Comparison of ENCODE assay signal across 21 mouse cellular contexts in genomic region chr10:121829034-121829433, GRCm38 (mm10).
DNase-seq lines count a peak whose midpoint lies in the region; ATAC-seq lines count a peak whose summit lies in the region.
"Had no signal": no experiment of that assay in that cellular context is flagged by ENCODE, and none has a peak within 500 bp of the region (broad histone marks: within the 10 kb centered on the region; RNA-seq: fewer than 3 reads in every experiment).

No protein-coding gene starts in this region.

- intact Hi-C loops in heart, postnatal 14 days (cut with DNase I): no loop called here

- no peak overlapping the region for H3K9ac ChIP-seq in midbrain, embryonic 11.5 days (ENCODE audit: low read length)
- H3K9ac ChIP-seq in midbrain, embryonic 16.5 days (ENCODE audit: low read depth, low read length): no peak overlapping the region
- H3K9ac ChIP-seq in neural tube, embryonic 13.5 days: no peak overlapping the region
- H3K9ac ChIP-seq in neural tube, embryonic 15.5 days (replicated peaks): no peak overlapping the region
- no peak overlapping the region for H3K9ac ChIP-seq in forebrain, embryonic 11.5 days (ENCODE audit: low read length)
- H3K9ac ChIP-seq: embryonic facial prominence, embryonic 12.5 days; forebrain, embryonic 12.5 days; forebrain, postnatal 0 days; heart, embryonic 12.5 days had no signal

- ATAC-seq in midbrain, embryonic 11.5 days (ENCODE audit: low FRiP score): 0 out of 2 replicates have a peak, but pooled peaks have one; percentile 47
- no peak for ATAC-seq in midbrain, embryonic 16.5 days
- ATAC-seq in neural tube, embryonic 13.5 days (ENCODE audit: low read depth): no peak; the same call in 1 of the 2 replicates
- ATAC-seq in neural tube, embryonic 15.5 days (ENCODE audit: low FRiP score): no peak
- no peak for ATAC-seq in forebrain, embryonic 11.5 days (replicated peaks; ENCODE audit: low FRiP score)
- ATAC-seq: CD4-positive, CD25-positive, alpha-beta regulatory T cell, adult 4 months; forebrain, postnatal 0 days had no signal

- no peaks in the 10 kb centered on the region for H3K27me3 ChIP-seq in heart, embryonic 10.5 days (ENCODE audit: insufficient read depth, poor library complexity, severe bottlenecking)
- H3K27me3 ChIP-seq in midbrain, embryonic 11.5 days (ENCODE audit: control insufficient read depth, insufficient read depth, low read length): no peaks in the 10 kb centered on the region
- no peaks in the 10 kb centered on the region for H3K27me3 ChIP-seq in midbrain, embryonic 16.5 days (ENCODE audit: control insufficient read depth, insufficient read depth, low read depth, low read length)
- H3K27me3 ChIP-seq in neural tube, embryonic 13.5 days: no peaks in the 10 kb centered on the region
- no peaks in the 10 kb centered on the region for H3K27me3 ChIP-seq in neural tube, embryonic 15.5 days (replicated peaks)
- H3K27me3 ChIP-seq in forebrain, embryonic 11.5 days (ENCODE audit: control insufficient read depth, insufficient read depth, low read length): no peaks in the 10 kb centered on the region
- H3K27me3 ChIP-seq: embryonic facial prominence, embryonic 12.5 days; forebrain, embryonic 12.5 days; heart, embryonic 12.5 days had no signal

- H3K9me3 ChIP-seq in heart, embryonic 10.5 days: no peaks in the 10 kb centered on the region
- H3K9me3 ChIP-seq in midbrain, embryonic 11.5 days (ENCODE audit: control insufficient read depth, low read length): no peaks in the 10 kb centered on the region
- H3K9me3 ChIP-seq in midbrain, embryonic 16.5 days (replicated peaks; ENCODE audit: control insufficient read depth, low read length, poor library complexity, severe bottlenecking): no peaks in the 10 kb centered on the region
- no peaks in the 10 kb centered on the region for H3K9me3 ChIP-seq in neural tube, embryonic 13.5 days
- H3K9me3 ChIP-seq in neural tube, embryonic 15.5 days (replicated peaks): no peaks in the 10 kb centered on the region
- H3K9me3 ChIP-seq in forebrain, embryonic 11.5 days (ENCODE audit: control insufficient read depth, low read length): no peaks in the 10 kb centered on the region
- H3K9me3 ChIP-seq: embryonic facial prominence, embryonic 12.5 days; forebrain, embryonic 12.5 days; heart, embryonic 12.5 days had no signal

- DNase-seq in heart, embryonic 10.5 days (ENCODE audit: low spot score): peak; percentile 38
- no peak for DNase-seq in heart, postnatal 14 days
- no peak for DNase-seq in midbrain, embryonic 11.5 days (ENCODE audit: low spot score, missing footprints)
- no peak for DNase-seq in forebrain, embryonic 11.5 days (ENCODE audit: low spot score)
- DNase-seq: adrenal gland, adult 8-10 months; B cell, adult 2 months; cerebellum, adult 11-12 months; cerebellum, adult 9-10 months; cerebellum, postnatal 25 days; forebrain, postnatal 0 days; gastrocnemius, postnatal 14 days; heart, adult 2 months; heart, postnatal 36 days had no signal

- no peak overlapping the region for H3K4me3 ChIP-seq in heart, embryonic 10.5 days
- no peak overlapping the region for H3K4me3 ChIP-seq in midbrain, embryonic 11.5 days (ENCODE audit: low read depth, low read length)
- H3K4me3 ChIP-seq in midbrain, embryonic 16.5 days (ENCODE audit: low read depth, low read length): no peak overlapping the region
- H3K4me3 ChIP-seq in neural tube, embryonic 13.5 days: no peak overlapping the region
- H3K4me3 ChIP-seq in neural tube, embryonic 15.5 days (replicated peaks): no peak overlapping the region
- H3K4me3 ChIP-seq in forebrain, embryonic 11.5 days (ENCODE audit: low read depth, low read length): no peak overlapping the region
- H3K4me3 ChIP-seq: embryonic facial prominence, embryonic 12.5 days; forebrain, embryonic 12.5 days; heart, adult 2 months; heart, embryonic 12.5 days had no signal

- no peaks in the 10 kb centered on the region for H3K36me3 ChIP-seq in heart, embryonic 10.5 days
- no peaks in the 10 kb centered on the region for H3K36me3 ChIP-seq in midbrain, embryonic 11.5 days (ENCODE audit: control insufficient read depth, insufficient read depth, low read length)
- H3K36me3 ChIP-seq in midbrain, embryonic 16.5 days (ENCODE audit: control insufficient read depth, insufficient read depth, low read length): no peaks in the 10 kb centered on the region
- peaks cover 24% of the 10 kb centered on the region for H3K36me3 ChIP-seq in neural tube, embryonic 13.5 days
- H3K36me3 ChIP-seq in neural tube, embryonic 15.5 days: peaks cover 10% of the 10 kb centered on the region; the same call in 1 of the 2 replicates
- no peaks in the 10 kb centered on the region; the same call in 1 of the 2 replicates for H3K36me3 ChIP-seq in forebrain, embryonic 11.5 days (ENCODE audit: control insufficient read depth, insufficient read depth, low read length)
- H3K36me3 ChIP-seq: embryonic facial prominence, embryonic 12.5 days; forebrain, embryonic 12.5 days; G1E had no signal

- WGBS in heart, embryonic 10.5 days: 66% methylated on average over 6 of the region's 6 CpGs
- WGBS in midbrain, embryonic 11.5 days: 60% methylated on average over 6 of the region's 6 CpGs
- WGBS in midbrain, embryonic 16.5 days: 35% methylated on average over 6 of the region's 6 CpGs
- WGBS in neural tube, embryonic 13.5 days: 26% methylated on average over 6 of the region's 6 CpGs
- WGBS in neural tube, embryonic 15.5 days: 34% methylated on average over 6 of the region's 6 CpGs
- WGBS in forebrain, embryonic 11.5 days: 47% methylated on average over 6 of the region's 6 CpGs

- H3K4me2 ChIP-seq in midbrain, embryonic 11.5 days: no peak overlapping the region
- H3K4me2 ChIP-seq in midbrain, embryonic 16.5 days (ENCODE audit: low read length): no peak overlapping the region
- H3K4me2 ChIP-seq in neural tube, embryonic 13.5 days: no peak overlapping the region
- no peak overlapping the region for H3K4me2 ChIP-seq in neural tube, embryonic 15.5 days
- no peak overlapping the region for H3K4me2 ChIP-seq in forebrain, embryonic 11.5 days (ENCODE audit: low read depth, low read length, severe bottlenecking)
- H3K4me2 ChIP-seq: embryonic facial prominence, embryonic 12.5 days; forebrain, embryonic 12.5 days; heart, embryonic 12.5 days had no signal

- H3K4me1 ChIP-seq in heart, embryonic 10.5 days: peaks cover 9% of the 10 kb centered on the region
- H3K4me1 ChIP-seq in midbrain, embryonic 11.5 days (ENCODE audit: control insufficient read depth, insufficient read depth, low read length): peaks cover 5% of the 10 kb centered on the region
- peaks cover 20% of the 10 kb centered on the region for H3K4me1 ChIP-seq in midbrain, embryonic 16.5 days (ENCODE audit: control insufficient read depth, insufficient read depth, low read length)
- H3K4me1 ChIP-seq in neural tube, embryonic 13.5 days (replicated peaks): peaks cover 33% of the 10 kb centered on the region
- peaks cover 21% of the 10 kb centered on the region for H3K4me1 ChIP-seq in neural tube, embryonic 15.5 days
- peaks cover 2% of the 10 kb centered on the region; the same call in 1 of the 2 replicates for H3K4me1 ChIP-seq in forebrain, embryonic 11.5 days (replicated peaks; ENCODE audit: control insufficient read depth, insufficient read depth, low read length)

- H3K27ac ChIP-seq in heart, embryonic 10.5 days: no peak overlapping the region
- H3K27ac ChIP-seq in midbrain, embryonic 11.5 days (ENCODE audit: low read depth, low read length): no peak overlapping the region
- no peak overlapping the region for H3K27ac ChIP-seq in midbrain, embryonic 16.5 days (ENCODE audit: low read length)
- peak overlapping the region; percentile 24; the same call in 1 of the 2 replicates for H3K27ac ChIP-seq in neural tube, embryonic 13.5 days (replicated peaks)
- no peak overlapping the region for H3K27ac ChIP-seq in neural tube, embryonic 15.5 days (replicated peaks)
- H3K27ac ChIP-seq in forebrain, embryonic 11.5 days (ENCODE audit: low read depth, low read length): no peak overlapping the region
- H3K27ac ChIP-seq: embryonic facial prominence, embryonic 12.5 days; forebrain, embryonic 12.5 days; heart, adult 2 months had no signal
